Mouse (Mus musculus) midbrain, embryonic 11.5 days (tissue): Measurements from ENCODE around the gene Emc1. TPM values are rescaled to one million over a fixed set of nuclear protein-coding genes. Genes with fewer than 3 reads are reported as not detected.
A peak's percentile ranks its signal among the peaks of the same experiment; 100 is the strongest.

ENCODE experiments used
- ATAC-seq: fragments of 200-750 bp; cut with Nextera tagmentation; 2 replicates; pipeline ENCODE4 v1.8.0; 2017; ENCODE audit warnings: moderate TSS enrichment, moderate library complexity; ENCODE audit not compliant: low FRiP score
- DNase-seq: peaks from one replicate; pipeline ENCODE4 v3.0.0; 2015; ENCODE audit warnings: low spot score; ENCODE audit errors: missing footprints
- H3K27ac ChIP-seq: fragments of 300-500 bp; sonication (generic); 2 replicates; pipeline ENCODE4 v1.5.1; 2014; ENCODE audit warnings: low read depth, low read length
- H3K27me3 ChIP-seq: fragments of 300-500 bp; sonication (generic); 2 replicates; pipeline ENCODE4 v1.6.1; 2014; ENCODE audit warnings: mild to moderate bottlenecking, low read length, moderate library complexity, mixed read lengths; ENCODE audit not compliant: control insufficient read depth, insufficient read depth
- H3K36me3 ChIP-seq: fragments of 300-500 bp; sonication (generic); 2 replicates; pipeline ENCODE4 v1.6.1; 2014; ENCODE audit warnings: mild to moderate bottlenecking, low read length, moderate library complexity, mixed read lengths; ENCODE audit not compliant: control insufficient read depth, insufficient read depth
- H3K4me1 ChIP-seq: fragments of 300-500 bp; sonication (generic); 2 replicates; pipeline ENCODE4 v1.6.1; 2014; ENCODE audit warnings: low read length; ENCODE audit not compliant: control insufficient read depth, insufficient read depth
- H3K4me2 ChIP-seq: fragments of 300-500 bp; sonication (generic); 2 replicates; pipeline ENCODE4 v1.6.1; 2014; ENCODE audit warnings: mild to moderate bottlenecking, moderate library complexity
- H3K4me3 ChIP-seq: fragments of 300-500 bp; sonication (generic); 2 replicates; pipeline ENCODE4 v1.5.1; 2014; ENCODE audit warnings: low read depth, low read length
- H3K9ac ChIP-seq: fragments of 300-500 bp; sonication (generic); 2 replicates; pipeline ENCODE4 v1.6.1; 2014; ENCODE audit warnings: low read length
- H3K9me3 ChIP-seq: fragments of 300-500 bp; sonication (generic); 2 replicates; pipeline ENCODE4 v1.6.1; 2016; ENCODE audit warnings: low read length; ENCODE audit not compliant: control insufficient read depth
- whole genome bisulfite sequencing: fragments of 180-500 bp; shearing (Covaris S2); extraction: QIAGEN DNeasy Blood & Tissue Kit; methylation state at CpG from one replicate; pipeline ENCODE4 v1.1.7; 2014; 5-methylcytosine and 5-hydroxymethylcytosine counted together
- microRNA-seq: library from miRNA; unstranded; fragments of <30 nt; microRNA quantifications from one replicate; pipeline ENCODE4, GENCODE M21; 2017
- polyA plus RNA-seq: library from polyadenylated mRNA; unstranded; fragments of >200 nt; fragmentation: Nextera tagmentation; extraction: Ambion mirVana; gene quantifications from 2 replicates; pipeline ENCODE4 v1.2.1, GENCODE M21; 2014

Emc1 gene
- polyA plus RNA-seq, 1 experiment from 2014 or later = 18.1 TPM

DNA sequence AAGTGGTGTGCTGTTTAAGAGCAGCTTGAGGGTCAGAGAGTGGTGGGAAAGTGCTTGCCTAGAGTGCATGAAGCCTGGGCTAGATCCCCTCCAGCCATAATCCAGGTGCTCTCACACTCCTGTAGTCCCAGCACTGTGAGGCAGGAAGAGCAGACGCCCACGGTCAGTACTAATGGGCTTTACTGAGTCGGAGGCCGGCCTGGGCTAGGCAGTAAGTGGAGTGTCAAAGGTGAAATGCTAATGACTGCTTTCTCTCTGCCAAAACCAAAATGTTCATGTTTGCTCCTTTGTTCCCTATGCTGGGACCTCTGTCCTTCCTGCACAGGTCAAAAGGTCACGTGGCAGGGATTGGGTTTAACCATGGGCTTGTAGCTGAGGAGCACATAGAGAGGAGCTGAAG lies 48.1 kb downstream of the Emc1 start:
- no peak for DNase-seq
- H3K36me3 ChIP-seq = peaks cover 30% of the 10 kb centered on the region; the same call in 1 of the 2 replicates
- no peaks in the 10 kb centered on the region for H3K9me3 ChIP-seq
- no peak overlapping the region for H3K9ac ChIP-seq
- no peaks in the 10 kb centered on the region for H3K27me3 ChIP-seq
- no peak for ATAC-seq
- no peak overlapping the region for H3K27ac ChIP-seq
- no peak overlapping the region for H3K4me2 ChIP-seq
- 86% methylated on average over 5 of the region's 5 CpGs for WGBS
- no peaks in the 10 kb centered on the region for H3K4me1 ChIP-seq
- no peak overlapping the region for H3K4me3 ChIP-seq

DNA sequence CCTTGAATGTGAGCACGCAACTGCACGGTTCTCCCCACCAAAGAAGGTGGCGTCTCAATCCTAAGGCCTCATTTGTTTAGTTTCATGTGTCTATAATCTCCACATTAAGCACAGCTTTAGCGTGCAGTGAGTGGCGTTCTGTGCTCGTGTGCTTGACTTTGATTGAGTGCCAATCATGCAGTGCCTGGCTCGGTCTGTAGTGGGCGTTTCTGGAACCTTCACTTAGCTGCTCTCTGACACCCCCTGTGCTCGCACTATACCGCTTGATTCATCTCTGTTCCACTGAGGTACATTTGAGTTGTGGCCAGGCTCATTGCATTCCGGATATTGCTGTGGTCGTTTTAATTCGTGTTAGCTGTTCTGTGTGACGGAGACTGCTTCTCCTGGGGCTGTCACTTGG lies 50.8 kb downstream of the Emc1 start:
- Histone ChIP-seq H3K4me2 (no peak overlapping the region), H3K27me3 (no peaks in the 10 kb centered on the region), H3K4me1 (no peaks in the 10 kb centered on the region), H3K27ac (no peak overlapping the region), H3K9ac (no peak overlapping the region), H3K36me3 (peaks cover 31% of the 10 kb centered on the region; the same call in 1 of the 2 replicates), H3K9me3 (no peaks in the 10 kb centered on the region), H3K4me3 (no peak overlapping the region)
- ATAC-seq = no peak
- no peak for DNase-seq
- 87% methylated on average over 14 of the region's 14 CpGs for WGBS

DNA sequence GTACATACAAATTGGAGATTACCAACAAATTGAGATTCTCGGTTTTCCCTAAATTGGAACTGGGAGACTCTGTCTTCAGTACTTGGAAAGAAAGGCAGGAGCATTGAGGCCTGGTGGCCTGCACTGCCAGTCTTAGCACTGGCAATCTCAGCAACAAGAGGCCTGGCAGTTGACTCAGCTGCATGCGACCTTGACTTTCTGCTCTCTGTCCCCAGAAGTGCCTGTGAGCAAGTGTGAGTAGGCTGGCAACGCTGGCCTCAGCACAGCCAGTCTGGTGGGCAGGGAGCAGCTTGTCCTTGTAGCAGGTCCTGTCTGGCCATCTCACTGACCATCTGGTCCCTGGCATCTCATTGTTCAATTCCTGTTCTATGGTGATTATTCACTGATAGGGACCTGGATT lies 59.0 kb downstream of the Emc1 start:
- no peak overlapping the region for H3K9ac ChIP-seq
- no peaks in the 10 kb centered on the region for H3K4me1 ChIP-seq
- no peak overlapping the region for H3K4me2 ChIP-seq
- WGBS = 97% methylated on average over 3 of the region's 3 CpGs
- no peak overlapping the region for H3K27ac ChIP-seq
- no peak for DNase-seq
- H3K4me3 ChIP-seq = no peak overlapping the region
- H3K27me3 ChIP-seq = no peaks in the 10 kb centered on the region
- H3K9me3 ChIP-seq = no peaks in the 10 kb centered on the region
- peaks cover 45% of the 10 kb centered on the region for H3K36me3 ChIP-seq
- ATAC-seq = no peak

DNA sequence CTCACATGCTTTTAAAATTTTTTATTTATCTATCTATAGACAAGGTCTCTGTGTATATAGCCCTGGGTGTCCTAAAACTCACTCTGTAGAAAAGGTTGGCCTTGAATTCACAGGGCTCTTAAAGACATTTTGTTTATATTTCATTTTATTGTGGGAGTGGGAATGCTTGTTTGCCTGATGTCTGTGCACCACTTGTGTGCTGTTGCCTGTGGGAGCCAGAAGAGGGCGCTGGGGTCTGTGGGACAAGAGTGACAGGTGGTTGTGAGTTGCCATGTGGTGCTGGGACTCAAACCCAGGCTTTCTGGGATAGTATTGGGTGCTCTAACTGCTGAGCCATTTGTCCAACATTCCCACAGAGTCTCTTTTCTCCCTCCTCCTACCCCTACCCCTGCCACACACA lies 65.5 kb downstream of the Emc1 start:
- H3K9ac ChIP-seq = no peak overlapping the region
- H3K36me3 ChIP-seq = peaks cover 62% of the 10 kb centered on the region
- ATAC-seq (no peak), DNase-seq (no peak)
- WGBS = 59% methylated on average over 1 of the region's 1 CpGs
- no peaks in the 10 kb centered on the region for H3K4me1 ChIP-seq
- H3K4me2 ChIP-seq = no peak overlapping the region
- H3K27ac ChIP-seq = no peak overlapping the region
- H3K4me3 ChIP-seq = no peak overlapping the region
- H3K9me3 ChIP-seq = no peaks in the 10 kb centered on the region
- H3K27me3 ChIP-seq = no peaks in the 10 kb centered on the region

DNA sequence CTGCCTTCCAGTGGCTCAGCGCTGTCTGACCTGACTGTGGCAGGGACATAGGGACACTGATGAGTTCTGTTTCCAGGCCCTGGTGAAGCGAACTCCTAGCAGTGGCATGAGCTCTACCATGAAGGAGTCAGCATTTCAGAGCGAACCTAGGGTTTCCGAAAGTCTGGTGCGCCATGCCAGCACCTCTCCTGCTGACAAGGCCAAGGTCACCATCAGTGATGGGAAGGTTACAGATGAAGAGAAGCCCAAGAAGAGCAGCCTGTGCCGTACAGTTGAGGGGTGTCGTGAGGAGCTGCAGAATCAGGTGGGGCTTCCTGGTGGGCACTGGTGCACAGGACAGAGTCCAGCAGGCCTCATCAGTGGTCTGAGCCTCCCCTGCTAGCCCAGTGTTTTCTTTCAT lies 69.2 kb downstream of the Emc1 start:
- no peak overlapping the region for H3K27ac ChIP-seq
- ATAC-seq (no peak), DNase-seq (no peak)
- H3K27me3 ChIP-seq = no peaks in the 10 kb centered on the region
- H3K9ac ChIP-seq = no peak overlapping the region
- whole genome bisulfite sequencing = 93% methylated on average over 7 of the region's 7 CpGs
- no peak overlapping the region for H3K4me2 ChIP-seq
- H3K4me1 ChIP-seq = no peaks in the 10 kb centered on the region
- no peak overlapping the region for H3K4me3 ChIP-seq
- H3K36me3 ChIP-seq = peaks cover 55% of the 10 kb centered on the region
- H3K9me3 ChIP-seq = no peaks in the 10 kb centered on the region

DNA sequence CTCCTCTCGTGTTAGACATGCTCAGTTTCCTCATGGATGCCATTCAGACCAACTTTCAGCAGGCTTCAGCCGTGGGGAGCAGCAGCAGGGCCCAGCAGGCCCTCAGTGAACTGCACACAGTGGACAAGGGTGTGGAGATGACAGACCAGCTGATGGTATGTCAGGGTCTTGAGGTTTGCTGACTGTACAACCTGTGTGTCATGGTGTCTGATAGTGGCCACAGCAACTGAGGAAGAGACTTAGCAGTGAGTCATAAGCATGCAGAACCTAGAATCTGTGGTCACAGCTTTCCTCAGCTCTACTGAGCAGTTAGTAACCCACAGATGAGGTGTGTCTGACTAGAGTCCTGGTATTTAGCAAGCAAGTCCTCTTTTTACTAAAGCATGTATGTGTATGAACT lies 70.0 kb downstream of the Emc1 start:
- H3K36me3 ChIP-seq = peaks cover 55% of the 10 kb centered on the region
- H3K9me3 ChIP-seq = no peaks in the 10 kb centered on the region
- no peaks in the 10 kb centered on the region for H3K4me1 ChIP-seq
- H3K4me3 ChIP-seq = no peak overlapping the region
- DNase-seq = no peak
- ATAC-seq = no peak
- H3K27ac ChIP-seq = no peak overlapping the region
- no peaks in the 10 kb centered on the region for H3K27me3 ChIP-seq
- H3K9ac ChIP-seq = no peak overlapping the region
- WGBS = 94% methylated on average over 2 of the region's 2 CpGs
- H3K4me2 ChIP-seq = no peak overlapping the region

DNA sequence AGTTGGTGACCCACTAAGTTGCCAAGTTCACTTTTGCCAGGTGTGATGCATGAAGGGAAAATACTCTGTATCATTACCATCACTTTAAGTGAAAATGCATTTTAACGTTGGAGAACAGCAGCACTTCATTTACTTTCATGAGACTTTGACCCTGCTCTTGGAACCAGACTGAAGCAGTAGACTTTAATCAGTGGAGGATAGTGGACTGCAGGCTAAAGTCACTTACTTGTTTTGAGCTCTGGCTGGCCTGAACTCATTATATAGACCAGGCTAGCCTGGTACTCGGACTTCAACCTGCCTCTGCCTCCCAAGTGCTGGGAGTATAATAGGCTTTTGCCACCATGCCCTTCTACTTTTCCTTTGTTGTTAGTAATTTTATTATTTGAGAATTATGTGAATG lies 70.9 kb downstream of the Emc1 start:
- peaks cover 55% of the 10 kb centered on the region for H3K36me3 ChIP-seq
- DNase-seq (no peak), ATAC-seq (no peak)
- H3K4me2 ChIP-seq = no peak overlapping the region
- no peak overlapping the region for H3K9ac ChIP-seq
- WGBS = 83% methylated on average over 2 of the region's 2 CpGs
- no peaks in the 10 kb centered on the region for H3K27me3 ChIP-seq
- no peaks in the 10 kb centered on the region for H3K9me3 ChIP-seq
- no peak overlapping the region for H3K27ac ChIP-seq
- no peaks in the 10 kb centered on the region for H3K4me1 ChIP-seq
- H3K4me3 ChIP-seq = no peak overlapping the region

Small RNA genes lying within 50 kb of the gene (microRNA-seq; reads per million reads assigned to microRNA genes)
- gene Gm24245 = 18.2 reads per million, percentile 36 among the genes with 10 or more reads in this experiment
- 4.7 reads per million, percentile 22 among the genes with 10 or more reads in this experiment for gene Gm25732

Other genes with a start within 250 kb of the Emc1 start
- gene Minos1, start 221.5 kb upstream of the Emc1 start, polyA plus RNA-seq = 421 and 426 TPM in 2 replicates
- 244 and 249 TPM in 2 replicates for gene Capzb, start 159.7 kb upstream of the Emc1 start, polyA plus RNA-seq
- gene Pqlc2, start 41.9 kb upstream of the Emc1 start, polyA plus RNA-seq = 12.7 and 12.9 TPM in 2 replicates
- gene Akr7a5, start 41.8 kb upstream of the Emc1 start, polyA plus RNA-seq = 71.6 and 78.5 TPM in 2 replicates
- 114 and 122 TPM in 2 replicates for gene Mrto4, start within 50 bp of the Emc1 start, polyA plus RNA-seq
- 63.6 and 79.2 TPM in 2 replicates for gene Ubr4, start within 50 bp of the Emc1 start, polyA plus RNA-seq
- 1.8 and 3.3 TPM in 2 replicates for gene Iffo2, start 178.0 kb downstream of the Emc1 start, polyA plus RNA-seq